Mouse (Mus musculus): Measurements from ENCODE around the gene Mab21l2. TPM values are rescaled to one million over a fixed set of nuclear protein-coding genes. Genes with fewer than 3 reads are reported as not detected.

Gene Mab21l2
- polyA plus RNA-seq, 1 experiment from 2014 or later, result 0.97 TPM

- Histone ChIP-seq H3K9me3 (replicated peaks; ENCODE audit: control insufficient read depth, low read length) (no peaks in the 10 kb centered on the region), H3K4me1 (ENCODE audit: control insufficient read depth, low read depth, low read length) (no peaks in the 10 kb centered on the region), H3K36me3 (ENCODE audit: control insufficient read depth, insufficient read depth) (no peaks in the 10 kb centered on the region), H3K9ac (ENCODE audit: low read depth, low read length) (no peak overlapping the region), H3K27ac (ENCODE audit: low read length) (no peak overlapping the region), H3K27me3 (ENCODE audit: control insufficient read depth, insufficient read depth, low read depth, low read length) (no peaks in the 10 kb centered on the region), H3K4me3 (ENCODE audit: low read depth, low read length) (no peak overlapping the region), H3K4me2 (ENCODE audit: low read depth, low read length) (no peak overlapping the region)
- no peak for ATAC-seq (ENCODE audit: low read depth)
- whole genome bisulfite sequencing (ENCODE audit: insufficient replicate concordance), result 65% methylated on average over 2 of the region's 2 CpGs
These were observed 29.8 kb downstream of the Mab21l2 start for GRCm38 (mm10) chr3:86518506-86519109.

- no peak overlapping the region for H3K27ac ChIP-seq (ENCODE audit: low read length)
- H3K4me2 ChIP-seq (ENCODE audit: low read depth, low read length), result no peak overlapping the region
- no peaks in the 10 kb centered on the region for H3K27me3 ChIP-seq (ENCODE audit: control insufficient read depth, insufficient read depth, low read depth, low read length)
- H3K9ac ChIP-seq (ENCODE audit: low read depth, low read length), result no peak overlapping the region
- H3K36me3 ChIP-seq (ENCODE audit: control insufficient read depth, insufficient read depth), result no peaks in the 10 kb centered on the region
- no peaks in the 10 kb centered on the region for H3K9me3 ChIP-seq (replicated peaks; ENCODE audit: control insufficient read depth, low read length)
- no peak overlapping the region for H3K4me3 ChIP-seq (ENCODE audit: low read depth, low read length)
- H3K4me1 ChIP-seq (ENCODE audit: control insufficient read depth, low read depth, low read length), result no peaks in the 10 kb centered on the region
- ATAC-seq (ENCODE audit: low read depth), result no peak
These were observed 47.8 kb downstream of the Mab21l2 start for GRCm38 (mm10) chr3:86500586-86500985.

Measured in liver, embryonic 16.5 days (tissue).